Mouse (Mus musculus): ENCODE measurements at regions not wholly inside any gene's neighbourhood (a gene's known extent, or its start where the extent isn't known, plus 50 kb on each side); places are given as distances from the start of the nearest gene placed in this dataset.

DNA sequence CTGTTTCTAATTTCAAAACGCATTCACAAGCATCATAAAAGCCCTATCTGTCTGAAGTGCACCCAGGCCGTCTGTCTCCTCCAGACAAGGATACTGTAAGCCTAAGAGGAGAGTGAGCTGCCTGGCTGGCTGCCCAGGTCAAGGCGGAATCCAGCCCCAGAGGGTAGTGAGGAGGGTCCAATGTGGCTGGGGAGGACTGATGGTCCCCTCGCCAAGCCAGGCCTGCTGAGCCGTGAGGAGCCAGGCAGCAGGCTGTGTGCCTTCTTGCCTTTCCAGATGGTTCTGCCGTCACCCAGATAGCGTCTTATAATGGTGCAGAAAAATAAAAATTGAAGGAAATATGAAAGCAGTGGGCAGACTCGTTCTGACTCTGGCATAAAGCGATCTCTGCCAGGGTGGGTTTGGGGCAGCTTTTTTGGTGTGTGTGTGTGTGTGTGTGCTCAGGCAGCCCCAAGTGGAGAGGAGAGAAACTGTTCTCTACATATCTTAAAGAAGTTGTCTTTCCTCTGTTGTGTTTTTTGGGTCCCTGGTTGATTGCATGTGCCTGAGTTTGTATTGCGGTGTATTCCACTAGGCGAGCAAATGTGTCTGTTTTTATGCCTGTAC, 120.1 kb downstream of the Vrk1 start:
- TF ChIP-seq GATA1 (IDR thresholded peaks at IDR 0.05; ENCODE audit: low read length) (no peak), TAL1 (IDR thresholded peaks at IDR 0.05; ENCODE audit: low read length) (no peak)
